Mouse (Mus musculus): Measurements from ENCODE around the gene Gm4884. TPM values are rescaled to one million over a fixed set of nuclear protein-coding genes. Genes with fewer than 3 reads are reported as not detected.
"Not testable (repeated sequence)": the region's sequence is repeated elsewhere in the genome, so short reads cannot be mapped to it uniquely, and the experiment has no call there.

The Gm4884 gene
- total RNA-seq (2021), result not detected
- long read RNA-seq, experiment 1, result 0 reads
- long read RNA-seq, experiment 2, result 0 reads

DNA sequence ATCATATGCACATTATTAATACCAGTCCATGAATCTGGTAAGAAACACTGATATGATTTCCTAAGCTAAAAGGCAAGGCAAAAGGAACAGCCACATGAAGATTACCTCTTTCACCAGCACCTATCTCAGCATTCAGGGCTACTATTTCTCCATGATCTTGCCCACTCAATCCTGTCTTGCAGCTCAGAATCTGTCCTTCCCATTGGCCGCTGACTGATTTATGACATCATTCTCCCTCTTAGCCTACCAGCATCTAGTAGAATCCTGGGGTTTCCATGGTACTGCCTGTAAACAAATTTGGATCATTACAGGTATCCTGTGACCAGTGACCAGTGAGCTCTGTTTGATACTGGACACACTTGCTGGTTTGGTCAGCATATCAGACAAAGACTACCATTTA lies at the start of gene Gm4884:
Gene Gm4884, plus strand, starts transcription at position 301 of the 400 bp plus-strand sequence.
- not testable (repeated sequence) for DNase-seq

DNA sequence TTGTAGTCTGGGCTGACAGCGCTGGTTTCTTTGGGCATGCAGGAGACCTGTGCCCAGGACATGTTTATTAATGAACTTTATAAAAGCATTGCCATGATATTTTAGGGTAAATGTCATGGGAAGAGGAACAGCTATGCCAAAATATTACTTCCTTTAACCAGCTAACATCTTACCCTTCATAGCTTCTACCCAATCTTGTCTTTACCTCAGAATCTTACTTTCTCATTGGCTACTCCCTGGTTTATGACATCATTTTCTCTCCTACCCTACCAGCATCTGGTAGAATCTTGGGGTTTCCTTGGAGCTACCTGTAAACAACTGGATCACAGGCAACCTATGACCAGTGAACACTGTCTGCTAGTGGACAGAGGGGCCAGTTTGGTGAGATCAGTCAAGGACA lies 45.3 kb upstream of the Gm4884 start, which contains the start of gene 4930433I11Rik:
Gene 4930433I11Rik, plus strand, starts transcription at position 301 of the 400 bp plus-strand sequence.
- DNase-seq, result no peak

DNA sequence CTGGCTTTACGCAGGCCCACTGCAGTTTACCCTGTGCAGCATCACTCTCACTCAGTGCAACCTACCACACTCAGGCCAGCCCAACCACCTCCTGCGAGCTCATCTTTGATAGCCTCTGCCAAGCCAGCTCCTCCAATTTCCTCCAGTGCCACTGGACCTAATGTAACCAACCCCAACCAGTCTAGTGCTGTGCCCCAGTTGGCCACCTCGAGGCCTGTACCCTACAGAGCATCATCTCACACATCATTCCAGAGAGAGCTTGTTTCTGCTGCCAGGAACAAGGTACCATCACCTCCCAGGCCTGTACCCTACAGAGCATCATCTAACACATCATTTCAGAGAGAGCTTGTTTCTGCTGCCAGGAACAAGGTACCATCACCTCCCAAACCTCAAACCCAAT lies 11.5 kb downstream of the Gm4884 start:
- DNase-seq, result not testable (repeated sequence)

Other genes starting within 250 kb of the Gm4884 start
- gene Vstm2b, start 134.4 kb upstream of the Gm4884 start, total RNA-seq (2021), result 1 to 10 TPM; 1.1 TPM
- gene 4930433I11Rik, start 45.2 kb upstream of the Gm4884 start, total RNA-seq (2021), result not detected
- not detected for gene Gm5592, start 121.1 kb downstream of the Gm4884 start, total RNA-seq (2021)